Mouse (Mus musculus) E14TG2a.4 (cell line): Measurements from ENCODE around the gene Hist1h3e.
"Not testable (repeated sequence)": the region's sequence is repeated elsewhere in the genome, so short reads cannot be mapped to it uniquely, and the experiment has no call there.

Source experiments
- H3K27me3 ChIP-seq: 2 replicates; pipeline ENCODE4 v1.6.1; 2014; ENCODE audit warnings: low read length, control low read depth; ENCODE audit not compliant: insufficient read depth
- H3K36me3 ChIP-seq: 2 replicates; pipeline ENCODE4 v1.6.1; 2014; ENCODE audit warnings: low read length, control low read depth; ENCODE audit not compliant: insufficient read depth
- H3K4me1 ChIP-seq: replicated peaks from 2 replicates; pipeline ENCODE4 v1.6.1; 2014; ENCODE audit warnings: low read depth, low read length, control low read depth
- H3K4me3 ChIP-seq: replicated peaks from 2 replicates; pipeline ENCODE4 v1.5.1; 2014; ENCODE audit warnings: mild to moderate bottlenecking, low read length
- H3K9me3 ChIP-seq: 2 replicates; pipeline ENCODE4 v1.6.1; 2014; ENCODE audit warnings: low read length, control low read depth
- CTCF ChIP-seq: conservative IDR thresholded peaks from 2 replicates; pipeline ENCODE4 v1.5.1; 2014; ENCODE audit warnings: low read length
- NANOG ChIP-seq: IDR thresholded peaks from 2 replicates; pipeline ENCODE4 v1.6.1; 2014; ENCODE audit warnings: borderline replicate concordance, low read length, mixed read lengths
- POU5F1 ChIP-seq: IDR thresholded peaks from 2 replicates; pipeline ENCODE4 v1.6.1; 2014; ENCODE audit warnings: low read length, borderline replicate concordance

Hist1h3e gene

GRCm38 (mm10) chr13:23597957-23598356 lies 35.8 kb upstream of the Hist1h3e start:
- Histone ChIP-seq H3K4me3 (no peak overlapping the region), H3K27me3 (no peaks in the 10 kb centered on the region), H3K4me1 (peaks cover 40% of the 10 kb centered on the region), H3K9me3 (peaks cover 14% of the 10 kb centered on the region), H3K36me3 (no peaks in the 10 kb centered on the region)
- TF ChIP-seq POU5F1 (no peak), NANOG (no peak), CTCF (peak; percentile 65)

GRCm38 (mm10) chr13:23595622-23596372 lies 33.6 kb upstream of the Hist1h3e start:
- Histone ChIP-seq H3K36me3 (no peaks in the 10 kb centered on the region), H3K4me1 (peaks cover 47% of the 10 kb centered on the region), H3K4me3 (no peak overlapping the region), H3K9me3 (peaks cover 33% of the 10 kb centered on the region), H3K27me3 (no peaks in the 10 kb centered on the region)
- TF ChIP-seq CTCF (no peak), NANOG (peak; percentile 22; the same call in 1 of the 2 replicates), POU5F1 (no peak)

- TF ChIP-seq POU5F1 (no peak), NANOG (no peak), CTCF (no peak)
- no peak overlapping the region for H3K4me3 ChIP-seq
- H3K36me3 ChIP-seq: no peaks in the 10 kb centered on the region
- peaks cover 36% of the 10 kb centered on the region for H3K9me3 ChIP-seq
- H3K27me3 ChIP-seq: no peaks in the 10 kb centered on the region
- H3K4me1 ChIP-seq: peaks cover 47% of the 10 kb centered on the region
Observed at GRCm38 (mm10) chr13:23595185-23595584, 33.0 kb upstream of the Hist1h3e start.

DNA sequence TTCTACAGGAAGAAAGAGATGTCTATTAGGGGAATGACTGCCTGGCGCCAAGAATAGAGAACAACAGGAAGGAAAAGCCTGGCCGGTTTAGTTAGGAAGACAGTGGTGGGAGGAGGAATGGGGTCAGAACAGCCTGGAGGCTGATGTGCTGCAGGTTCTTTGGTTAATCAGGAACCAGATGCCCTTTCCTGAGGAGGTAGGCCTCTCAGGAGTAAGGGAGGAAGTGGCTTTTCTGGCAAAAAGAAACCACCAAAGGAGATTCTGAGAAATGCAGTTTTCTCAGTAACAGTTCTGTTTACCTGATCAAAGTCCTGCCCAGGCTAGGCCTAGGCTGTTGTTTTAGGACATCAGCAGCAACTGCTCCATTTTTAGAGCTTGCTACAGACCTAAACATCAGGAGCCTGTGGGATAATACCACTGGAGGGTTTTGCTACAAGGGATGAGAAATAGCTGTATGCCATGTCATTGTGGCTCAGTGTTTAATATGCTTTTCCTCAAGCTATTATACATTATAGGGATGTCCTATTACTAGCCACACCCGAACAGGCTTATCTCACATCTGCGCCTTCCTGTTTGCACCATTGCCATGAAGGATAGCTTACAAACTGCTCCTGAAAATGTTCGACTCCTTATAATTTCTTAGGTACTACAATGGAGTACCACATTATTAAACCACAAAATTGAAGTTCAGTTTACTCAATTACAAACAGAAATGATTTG lies 31.0 kb upstream of the Hist1h3e start:
- Histone ChIP-seq H3K9me3 (peaks cover 36% of the 10 kb centered on the region), H3K4me3 (no peak overlapping the region), H3K4me1 (peaks cover 58% of the 10 kb centered on the region), H3K27me3 (no peaks in the 10 kb centered on the region), H3K36me3 (no peaks in the 10 kb centered on the region)
- TF ChIP-seq NANOG: no peak
- TF ChIP-seq POU5F1: no peak
- no peak for TF ChIP-seq CTCF

- Histone ChIP-seq H3K9me3 (peaks cover 36% of the 10 kb centered on the region), H3K27me3 (no peaks in the 10 kb centered on the region), H3K36me3 (no peaks in the 10 kb centered on the region), H3K4me1 (peaks cover 61% of the 10 kb centered on the region), H3K4me3 (no peak overlapping the region)
- TF ChIP-seq POU5F1: no peak
- no peak for TF ChIP-seq NANOG
- TF ChIP-seq CTCF: no peak
Observed at GRCm38 (mm10) chr13:23592614-23593013, 30.4 kb upstream of the Hist1h3e start.

- H3K27me3 ChIP-seq, H3K36me3 ChIP-seq, H3K4me3 ChIP-seq: not testable (repeated sequence)
- Histone ChIP-seq H3K9me3 (peaks cover 36% of the 10 kb centered on the region), H3K4me1 (peaks cover 61% of the 10 kb centered on the region)
Observed at GRCm38 (mm10) chr13:23591886-23592285, 29.7 kb upstream of the Hist1h3e start.

GRCm38 (mm10) chr13:23591206-23591605 lies 29.0 kb upstream of the Hist1h3e start:
- Histone ChIP-seq H3K27me3 (no peaks in the 10 kb centered on the region), H3K4me3 (no peak overlapping the region), H3K36me3 (no peaks in the 10 kb centered on the region), H3K4me1 (peaks cover 59% of the 10 kb centered on the region), H3K9me3 (peaks cover 36% of the 10 kb centered on the region)
- TF ChIP-seq CTCF (no peak), NANOG (no peak), POU5F1 (no peak)

GRCm38 (mm10) chr13:23586940-23587225 lies 24.7 kb upstream of the Hist1h3e start:
- Histone ChIP-seq H3K4me3 (peak overlapping the region; percentile 63), H3K27me3 (no peaks in the 10 kb centered on the region), H3K9me3 (peaks cover 14% of the 10 kb centered on the region), H3K36me3 (no peaks in the 10 kb centered on the region), H3K4me1 (peaks cover 56% of the 10 kb centered on the region)
- TF ChIP-seq POU5F1: no peak
- TF ChIP-seq NANOG: no peak
- TF ChIP-seq CTCF: no peak
